Mouse (Mus musculus) c-Kit-positive CD71-negative TER-119-negative erythroid progenitor cells, embryonic 14.5 days (primary cell): ENCODE measurements around the gene Ccdc163.
A peak's percentile ranks its signal among the peaks of the same experiment; 100 is the strongest.
"Not testable (repeated sequence)": the region's sequence is repeated elsewhere in the genome, so short reads cannot be mapped to it uniquely, and the experiment has no call there.

ENCODE experiments used
- DNase-seq: peaks from one replicate; pipeline ENCODE4 v3.0.0-alpha.2; 2013; ENCODE audit warnings: low read depth

Ccdc163 gene

GRCm38 (mm10) chr4:116708201-116708764 lies at the start of gene Ccdc163, which contains the start of gene Mmachc:
Gene Ccdc163, plus strand, starts transcription at chr4:116708509.
Gene Mmachc, minus strand, starts transcription at chr4:116708406.
- peak; percentile 86 for DNase-seq

- no peak for DNase-seq
Measured at GRCm38 (mm10) chr4:116659474-116659873, 48.8 kb upstream of the Ccdc163 start.

- DNase-seq = not testable (repeated sequence)
Measured at GRCm38 (mm10) chr4:116659916-116660315, 48.4 kb upstream of the Ccdc163 start.

- no peak for DNase-seq
Measured at GRCm38 (mm10) chr4:116660829-116661228, 47.5 kb upstream of the Ccdc163 start.

- no peak for DNase-seq
Measured at GRCm38 (mm10) chr4:116661998-116662397, 46.3 kb upstream of the Ccdc163 start.

- DNase-seq = no peak
Measured at GRCm38 (mm10) chr4:116666625-116667024, 41.7 kb upstream of the Ccdc163 start.

- DNase-seq = no peak
Measured at GRCm38 (mm10) chr4:116668145-116668544, 40.2 kb upstream of the Ccdc163 start.

GRCm38 (mm10) chr4:116669291-116669690 lies 39.0 kb upstream of the Ccdc163 start:
- no peak for DNase-seq

- DNase-seq = no peak
Measured at GRCm38 (mm10) chr4:116672785-116673184, 35.5 kb upstream of the Ccdc163 start.

GRCm38 (mm10) chr4:116674761-116675160 lies 33.5 kb upstream of the Ccdc163 start:
- not testable (repeated sequence) for DNase-seq

- DNase-seq = no peak
Measured at GRCm38 (mm10) chr4:116676027-116676426, 32.3 kb upstream of the Ccdc163 start.

- no peak for DNase-seq
Measured at GRCm38 (mm10) chr4:116677808-116678207, 30.5 kb upstream of the Ccdc163 start.

- no peak for DNase-seq
Measured at GRCm38 (mm10) chr4:116679141-116679540, 29.2 kb upstream of the Ccdc163 start.

- DNase-seq = not testable (repeated sequence)
Measured at GRCm38 (mm10) chr4:116680521-116680920, 27.8 kb upstream of the Ccdc163 start.

- DNase-seq = no peak
Measured at GRCm38 (mm10) chr4:116683957-116684356, 24.4 kb upstream of the Ccdc163 start.

- no peak for DNase-seq
Measured at GRCm38 (mm10) chr4:116684665-116685064, 23.6 kb upstream of the Ccdc163 start.

- peak; percentile 89 for DNase-seq
Measured at GRCm38 (mm10) chr4:116685402-116686061, 22.8 kb upstream of the Ccdc163 start, which contains the start of gene Prdx1. Gene Prdx1, plus strand, starts transcription at chr4:116685544.

- DNase-seq = no peak
Measured at GRCm38 (mm10) chr4:116687041-116687440, 21.3 kb upstream of the Ccdc163 start.

- no peak for DNase-seq
Measured at GRCm38 (mm10) chr4:116689309-116689876, 18.9 kb upstream of the Ccdc163 start.

GRCm38 (mm10) chr4:116692146-116692545 lies 16.2 kb upstream of the Ccdc163 start:
- DNase-seq = no peak

GRCm38 (mm10) chr4:116693785-116694184 lies 14.5 kb upstream of the Ccdc163 start:
- no peak for DNase-seq

GRCm38 (mm10) chr4:116698693-116699342 lies 9.5 kb upstream of the Ccdc163 start:
- DNase-seq = no peak

GRCm38 (mm10) chr4:116700964-116701363 lies 7.3 kb upstream of the Ccdc163 start:
- no peak for DNase-seq
